Mouse (Mus musculus) liver, adult (tissue): ENCODE measurements around the gene Rapgefl1.

Experiments
- GATA4 ChIP-seq: IDR thresholded peaks from 2 replicates; pipeline ENCODE4 v1.6.1; 2014; ENCODE audit warnings: mild to moderate bottlenecking, low read length; ENCODE audit not compliant: insufficient replicate concordance

The Rapgefl1 gene

DNA sequence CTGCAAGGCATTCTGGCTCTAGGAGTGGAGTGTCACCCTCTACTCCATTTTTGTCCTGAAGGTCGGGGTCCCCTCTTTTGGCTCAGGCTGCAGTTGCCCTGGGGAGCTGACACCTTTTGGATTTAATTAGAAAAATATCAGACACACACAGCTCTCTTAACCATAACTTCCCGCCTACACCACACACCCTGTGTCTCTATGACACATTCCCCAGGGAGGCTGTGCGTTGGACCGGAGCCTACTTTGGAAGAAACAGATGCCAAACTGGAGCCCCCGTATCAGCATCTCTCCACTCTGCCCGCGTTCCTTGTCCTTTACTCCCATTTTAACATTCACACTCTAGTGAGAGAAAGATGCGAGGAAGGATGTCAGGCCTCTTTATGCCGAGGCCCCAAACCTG is 1.9 kb downstream of the Rapgefl1 start:
- no peak for TF ChIP-seq GATA4

DNA sequence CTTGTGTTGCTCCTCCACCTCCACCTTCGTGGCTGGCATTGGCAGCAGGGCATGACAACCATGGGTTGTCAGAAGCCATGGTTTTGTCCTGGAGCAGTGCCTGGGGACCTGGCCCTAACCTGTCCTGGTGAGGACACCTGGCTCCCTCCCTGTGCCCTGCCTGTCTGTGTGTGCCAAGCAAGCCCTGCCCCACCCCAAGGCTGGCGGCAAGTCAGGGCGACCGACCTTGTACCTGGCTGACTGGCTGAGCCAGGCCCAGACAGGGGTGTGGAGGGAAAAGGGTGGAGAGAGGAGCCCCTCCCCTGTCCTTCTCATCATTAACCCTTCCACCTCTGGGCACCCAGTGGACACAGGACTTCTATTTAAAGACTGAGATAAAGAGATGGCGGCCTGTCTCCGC is 2.8 kb downstream of the Rapgefl1 start:
- TF ChIP-seq GATA4: no peak

DNA sequence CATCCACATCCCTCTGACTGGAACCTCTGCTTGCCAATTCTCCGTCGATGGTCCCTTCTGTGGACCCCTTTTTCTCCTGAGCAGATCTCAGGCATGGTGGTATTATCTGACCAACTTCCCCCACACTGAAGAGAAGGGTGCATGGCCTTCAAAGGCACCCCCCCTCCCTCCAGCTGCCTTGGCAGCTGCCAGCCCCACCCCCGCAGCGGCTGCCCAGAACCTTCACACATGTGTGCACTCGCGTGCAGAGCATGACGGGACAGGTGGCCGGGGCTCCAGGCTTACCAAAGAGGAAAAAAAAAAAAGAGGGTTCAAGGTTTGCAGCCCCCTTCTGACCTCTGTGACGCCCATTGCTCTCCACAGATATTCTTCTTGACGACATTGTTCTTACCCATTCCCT is 3.3 kb downstream of the Rapgefl1 start:
- no peak for TF ChIP-seq GATA4

DNA sequence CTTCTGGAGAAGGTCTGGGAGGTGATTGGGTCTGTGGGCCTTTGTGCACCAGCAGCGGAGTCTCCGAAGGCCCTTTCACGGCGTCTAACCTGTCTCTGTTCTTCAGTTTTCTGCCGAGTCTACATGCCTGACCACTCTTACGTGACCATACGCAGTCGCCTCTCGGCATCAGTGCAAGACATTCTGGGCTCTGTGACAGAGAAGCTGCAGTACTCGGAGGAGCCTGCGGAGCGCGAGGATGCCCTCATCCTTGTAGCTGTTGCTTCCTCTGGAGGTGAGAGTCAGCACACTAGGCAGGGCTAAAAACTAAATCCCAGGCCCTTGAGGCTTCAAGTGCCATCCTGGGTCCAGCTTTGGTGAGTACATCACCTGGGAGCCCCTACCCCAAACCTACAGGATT is 9.4 kb downstream of the Rapgefl1 start:
- no peak for TF ChIP-seq GATA4

DNA sequence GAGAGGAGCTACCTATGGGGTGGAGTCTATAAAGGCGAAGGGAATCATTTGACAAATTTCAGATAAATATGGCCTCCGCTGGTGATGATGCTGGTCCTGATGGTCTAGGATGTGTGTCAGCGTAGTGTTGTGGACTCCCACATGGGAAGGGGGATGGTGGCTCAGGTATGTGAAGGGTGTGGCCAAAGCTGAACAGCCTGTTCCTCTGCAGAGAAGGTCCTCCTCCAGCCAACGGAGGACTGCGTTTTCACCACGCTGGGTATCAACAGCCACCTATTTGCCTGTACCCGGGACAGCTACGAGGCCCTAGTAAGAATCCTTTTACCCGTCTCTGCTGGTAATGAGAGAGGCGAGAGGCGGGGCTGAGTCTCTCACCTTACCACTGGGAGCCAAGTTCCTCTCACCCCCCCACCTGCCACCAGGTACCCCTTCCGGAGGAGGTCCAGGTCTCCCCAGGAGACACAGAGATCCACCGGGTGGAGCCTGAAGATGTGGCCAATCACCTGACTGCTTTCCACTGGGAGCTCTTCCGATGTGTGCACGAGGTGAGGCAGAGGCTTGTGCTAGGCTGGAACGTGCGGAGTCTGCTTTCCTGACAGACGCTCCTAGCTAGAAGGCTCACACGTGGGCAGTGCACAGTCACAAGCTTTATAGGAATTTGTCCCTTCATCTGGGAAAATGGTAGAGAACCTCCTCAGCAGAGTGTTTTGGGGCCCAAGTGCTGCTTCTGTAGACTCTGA is 10.4 kb downstream of the Rapgefl1 start:
- no peak for TF ChIP-seq GATA4

DNA sequence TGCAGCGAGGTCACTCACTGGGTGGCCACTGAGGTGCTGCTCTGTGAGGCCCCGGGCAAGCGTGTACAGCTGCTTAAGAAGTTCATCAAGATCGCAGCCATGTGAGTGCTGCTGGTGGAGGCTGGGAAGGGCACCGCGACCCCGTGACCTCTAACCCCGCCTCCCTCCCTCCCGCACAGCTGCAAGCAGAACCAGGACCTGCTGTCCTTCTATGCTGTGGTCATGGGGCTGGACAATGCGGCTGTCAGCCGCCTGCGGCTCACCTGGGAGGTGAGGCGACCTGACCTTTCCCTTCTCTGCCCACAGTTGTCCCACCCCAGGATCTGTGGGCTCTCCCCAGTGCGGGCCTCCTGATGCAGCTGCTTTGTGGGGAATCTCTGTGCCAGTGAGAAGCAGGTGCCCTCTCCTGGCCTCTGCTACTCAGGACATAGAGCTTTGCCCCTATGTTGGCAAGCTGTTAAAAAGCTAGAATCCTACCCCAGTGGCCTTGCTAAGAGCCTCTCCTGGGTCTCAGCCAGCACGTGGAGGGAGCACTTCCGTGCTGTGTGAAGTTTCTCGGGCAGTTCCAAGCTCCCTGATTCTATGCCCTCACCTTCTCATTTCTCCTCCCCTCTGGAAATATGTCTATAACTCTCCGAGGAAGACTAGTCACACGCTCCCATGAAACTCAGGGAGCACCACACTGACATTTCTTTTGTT is 12.8 kb downstream of the Rapgefl1 start:
- no peak for TF ChIP-seq GATA4

DNA sequence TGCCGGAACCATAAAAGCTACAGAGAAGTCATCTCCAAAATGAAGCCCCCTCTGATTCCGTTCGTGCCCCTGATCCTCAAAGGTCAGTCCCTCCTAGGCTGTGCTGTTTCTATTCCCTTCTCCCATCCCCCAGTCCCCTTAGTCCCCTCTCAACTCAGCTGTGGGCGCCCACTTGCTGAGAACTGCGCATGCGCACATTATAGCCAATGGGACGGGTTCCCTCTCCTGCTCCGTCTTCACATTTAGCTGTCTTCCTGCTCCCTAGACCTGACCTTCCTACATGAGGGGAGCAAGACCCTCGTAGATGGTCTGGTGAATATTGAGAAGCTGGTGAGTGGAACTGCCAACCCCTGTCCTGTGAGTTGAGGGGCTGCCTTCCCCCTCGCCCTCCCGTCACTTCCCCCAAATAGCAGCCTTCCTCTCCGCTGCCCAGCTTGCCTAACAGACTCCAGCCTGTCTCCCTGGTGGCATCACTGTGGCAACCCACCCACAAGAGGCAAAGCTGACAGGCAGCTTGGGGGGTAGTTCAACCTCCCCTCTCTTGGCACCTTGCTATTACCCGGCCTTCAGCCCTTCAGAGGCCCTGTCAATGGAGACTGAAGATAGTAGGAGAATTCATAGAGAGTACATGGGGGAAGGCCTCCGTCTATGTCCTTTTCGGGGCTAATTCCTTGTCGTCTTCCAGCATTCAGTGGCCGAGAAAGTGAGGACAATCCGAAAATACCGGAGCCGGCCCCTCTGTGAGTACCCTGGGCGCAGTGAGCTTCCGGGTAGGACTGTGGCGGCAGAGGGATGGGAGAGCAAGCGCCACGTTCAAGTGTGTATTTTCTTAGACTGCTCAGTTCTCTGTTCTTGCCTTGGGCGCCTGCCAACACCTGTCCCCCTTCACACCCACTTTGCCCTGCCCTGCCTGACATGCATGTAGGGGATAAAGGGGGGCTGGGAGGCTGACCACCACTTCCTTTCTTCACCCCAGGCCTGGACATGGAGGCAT is 13.8 kb downstream of the Rapgefl1 start:
- no peak for TF ChIP-seq GATA4

DNA sequence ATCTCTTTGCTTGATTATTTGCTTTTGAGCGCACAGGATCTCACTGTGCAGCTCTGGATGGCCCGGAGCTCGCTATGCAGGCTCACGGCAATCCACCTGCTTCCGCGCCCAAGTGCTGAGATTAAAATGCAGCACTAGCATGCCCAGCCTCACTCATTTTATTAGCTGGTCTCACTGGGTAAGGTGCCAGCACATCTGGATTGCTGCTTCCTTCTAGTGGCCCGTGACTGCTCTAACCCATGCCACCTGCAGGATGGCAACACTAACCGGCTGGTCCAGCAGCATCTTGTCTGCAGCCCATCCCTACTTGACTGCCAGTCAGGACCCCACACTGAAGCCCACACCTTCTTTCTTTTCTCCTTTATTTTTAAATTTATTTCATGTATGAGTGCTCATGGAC is 17.5 kb downstream of the Rapgefl1 start:
- TF ChIP-seq GATA4: no peak

DNA sequence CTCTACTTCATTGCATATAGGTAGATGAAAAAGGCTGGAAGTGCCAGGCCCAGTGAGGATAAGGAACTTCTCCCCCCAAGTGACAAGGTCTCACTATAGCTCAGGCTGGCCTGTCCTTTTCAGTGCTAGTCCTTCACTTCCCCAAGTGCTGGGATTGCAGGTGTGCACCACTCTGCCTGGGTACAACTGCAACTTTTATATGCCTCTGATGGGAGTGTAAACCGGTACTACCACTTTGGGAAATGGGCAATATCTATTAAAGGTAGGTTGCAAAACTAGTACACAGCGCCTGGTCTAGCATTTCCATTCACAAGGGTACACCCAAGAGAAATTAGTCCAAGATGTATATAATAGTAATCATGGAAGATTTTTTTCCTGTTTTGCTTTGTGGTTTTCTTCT is 18.1 kb downstream of the Rapgefl1 start:
- no peak for TF ChIP-seq GATA4

DNA sequence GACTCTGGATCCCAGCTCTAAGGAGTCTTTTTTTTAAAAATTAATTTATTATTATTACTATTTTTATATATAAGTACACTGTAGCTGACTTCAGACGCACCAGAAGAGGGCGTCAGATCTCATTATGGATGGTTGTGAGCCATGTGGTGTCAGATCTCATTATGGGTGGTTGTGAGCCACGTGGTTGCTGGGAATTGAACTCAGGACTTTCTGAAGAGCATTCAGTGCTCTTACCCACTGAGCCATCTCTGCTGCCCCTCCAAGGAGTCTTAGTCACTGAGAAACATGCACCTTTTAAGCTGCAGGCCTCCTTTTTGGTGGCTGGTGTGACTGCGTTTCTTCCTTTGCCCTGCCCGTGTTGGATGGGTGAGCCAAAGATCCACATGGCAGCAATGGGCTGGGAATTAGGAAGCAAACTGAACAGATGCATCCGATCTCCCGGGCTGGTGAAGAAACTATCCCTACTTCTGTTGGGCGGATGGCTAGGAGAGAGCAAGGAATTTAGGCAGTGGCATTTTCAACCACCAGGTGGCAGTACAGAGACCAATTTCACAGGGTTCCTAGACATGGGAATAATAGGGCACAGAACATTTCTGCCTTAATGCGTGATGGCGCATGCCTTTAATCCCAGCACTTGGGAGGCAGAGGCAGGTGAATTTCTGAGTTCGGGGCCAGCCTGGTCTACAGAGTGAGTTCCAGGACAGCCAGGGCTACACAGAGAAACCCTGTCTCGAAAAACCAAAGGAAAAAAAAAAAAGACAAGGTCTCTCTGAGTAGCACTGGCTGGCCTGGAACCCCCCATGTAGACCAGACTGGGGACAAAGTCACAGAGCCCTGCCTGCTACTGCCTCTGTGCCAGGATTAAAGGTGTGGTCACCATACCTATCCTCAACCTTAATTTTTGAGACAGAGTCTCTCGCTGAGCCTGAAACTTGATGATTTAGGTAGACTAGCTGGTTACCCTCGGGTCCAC is 22.5 kb downstream of the Rapgefl1 start:
- TF ChIP-seq GATA4: no peak

DNA sequence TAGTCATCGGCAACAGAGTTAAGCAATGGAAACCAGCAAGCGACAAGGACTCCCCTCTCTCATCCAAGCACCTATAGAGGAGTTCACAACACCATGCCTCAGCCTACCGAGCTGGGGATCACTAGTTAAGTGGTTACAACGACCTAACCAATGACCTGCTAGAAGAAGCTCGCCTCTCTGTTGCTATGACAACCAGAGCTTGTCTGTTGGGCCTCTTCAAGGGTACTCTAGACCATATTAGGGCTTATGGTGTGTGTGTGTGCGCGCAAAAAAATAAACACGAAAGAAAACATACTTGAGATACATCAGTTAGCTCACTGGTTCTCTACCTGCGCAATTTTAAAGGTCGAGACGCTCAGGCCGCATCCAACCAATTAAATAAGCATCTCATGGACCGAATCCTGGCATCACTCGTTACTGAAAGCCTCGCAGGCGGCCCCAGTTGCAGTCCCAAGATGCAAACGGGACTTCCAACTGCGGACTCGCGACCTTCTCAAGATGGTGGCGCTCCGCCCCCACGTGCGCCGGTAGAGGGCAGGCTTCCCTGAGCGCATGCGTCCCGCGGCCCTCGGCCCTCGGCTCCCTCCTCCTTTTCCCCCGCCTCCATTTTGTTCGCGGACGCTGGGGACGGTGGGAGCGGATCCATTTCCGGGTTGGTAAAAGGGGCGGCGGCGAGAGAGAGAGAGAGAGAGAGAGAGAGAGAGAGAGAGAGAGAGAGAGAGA is 26.6 kb downstream of the Rapgefl1 start, which contains the start of gene Wipf2:
Wipf2 (plus strand) TSS at position 611 of the 723 bp plus-strand sequence.
- TF ChIP-seq GATA4: no peak

DNA sequence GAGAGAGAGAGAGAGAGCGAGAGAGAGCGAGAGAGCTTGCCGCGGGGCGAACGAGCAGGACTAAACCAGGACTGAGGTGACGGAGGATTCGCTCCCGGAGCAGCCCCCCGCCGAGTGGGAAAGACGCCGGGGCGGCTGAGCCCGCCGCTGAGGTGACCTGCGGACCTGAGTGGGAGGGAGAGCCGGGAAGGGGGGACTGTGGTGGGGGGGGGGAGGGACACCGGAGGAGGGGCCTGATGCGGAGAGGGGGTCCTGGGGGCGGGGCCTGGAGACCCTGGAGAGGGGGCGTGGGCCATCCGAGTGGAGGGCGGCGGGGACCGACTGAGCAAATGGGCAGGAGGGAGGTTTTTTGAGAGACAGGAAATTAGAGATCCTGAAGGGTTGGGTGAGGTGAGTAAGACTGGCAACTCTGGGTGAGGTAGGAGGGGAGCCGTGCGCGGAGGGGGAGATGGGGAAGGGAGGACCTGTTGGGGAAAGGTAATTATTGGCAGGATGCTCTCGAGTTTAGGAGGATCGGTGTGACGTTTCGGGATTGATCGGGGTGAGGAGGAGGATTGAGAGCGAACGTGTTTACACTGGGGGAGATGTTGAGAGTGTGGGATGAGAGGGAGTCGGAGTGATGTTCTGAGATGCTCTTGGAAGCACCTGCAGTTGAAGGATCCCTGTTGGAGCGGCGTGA is 27.3 kb downstream of the Rapgefl1 start:
- no peak for TF ChIP-seq GATA4

DNA sequence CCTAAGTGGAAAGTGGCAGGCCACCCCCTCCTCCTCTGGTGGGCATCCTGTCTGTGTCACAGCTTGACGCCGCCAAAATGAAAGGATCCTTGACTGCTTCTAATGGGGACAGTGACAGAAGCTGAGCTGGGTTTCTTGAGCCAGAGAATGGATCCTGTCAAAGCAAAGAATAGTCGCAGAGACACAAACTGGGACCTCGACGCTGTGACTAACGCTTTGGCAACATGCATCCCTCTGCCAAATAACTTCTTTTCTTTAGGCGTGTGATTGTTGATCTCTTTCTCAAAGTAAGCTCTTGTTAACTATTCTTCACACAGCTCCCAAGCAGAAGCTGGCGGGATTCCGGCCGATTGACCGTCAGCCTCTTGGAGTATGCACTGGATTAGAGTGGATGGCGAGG is 30.7 kb downstream of the Rapgefl1 start:
- TF ChIP-seq GATA4: no peak
